Mouse (Mus musculus) lung, adult 2 months (tissue): ENCODE data around the gene Sgcd.

ENCODE experiments used
- CTCF ChIP-seq: fragments of 200-500 bp; IDR thresholded peaks from 2 replicates; pipeline ENCODE4 v1.5.1; 2011; ENCODE audit warnings: mild to moderate bottlenecking, low read length, control low read depth; ENCODE audit not compliant: insufficient read depth
- POLR2A ChIP-seq: fragments of 200-500 bp; IDR thresholded peaks from 2 replicates; pipeline ENCODE4 v1.6.1; 2011; ENCODE audit warnings: low read depth, mild to moderate bottlenecking, control low read depth, low read length, borderline replicate concordance; ENCODE audit errors: extremely low read depth

GRCm38 (mm10) chr11:47446337-47446736 is 542.4 kb downstream of the Sgcd start:
- TF ChIP-seq CTCF (no peak), POLR2A (no peak)
